Mouse (Mus musculus) right cerebral cortex, adult 18-20 months (tissue): ENCODE results near the gene Lrpap1.
A peak's percentile ranks its signal among the peaks of the same experiment; 100 is the strongest.

Experiments used
- DNase-seq: peaks from one replicate; pipeline ENCODE4 v3.0.0; 2022; ENCODE audit warnings: mixed read lengths

Lrpap1 gene

GRCm38 (mm10) chr5:35104960-35105921 is at the start of gene Lrpap1:
Gene Lrpap1 (minus strand): TSS chr5:35105766.
- DNase-seq = peak; percentile 91

DNA sequence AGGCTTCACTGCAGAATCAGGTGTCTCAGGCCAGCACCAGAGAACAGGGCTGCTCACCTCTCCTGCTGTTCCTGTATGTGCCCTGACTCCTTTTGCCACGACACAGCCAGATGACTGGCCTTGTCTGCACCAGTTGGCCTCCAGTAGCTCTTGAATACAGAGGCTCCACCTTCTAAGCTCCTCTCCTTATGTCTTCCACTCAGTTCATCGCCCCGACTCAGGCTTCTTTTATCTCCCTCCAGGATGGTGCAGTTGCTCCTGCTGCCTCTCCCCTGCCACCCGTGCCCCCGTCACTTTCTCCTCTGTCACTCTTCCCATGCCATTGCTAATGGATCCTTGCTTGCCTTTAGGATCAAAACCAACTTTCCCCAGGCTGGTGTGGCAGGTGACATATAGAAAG is 44.4 kb upstream of the Lrpap1 start:
- DNase-seq = no peak

GRCm38 (mm10) chr5:35149526-35149925 is 44.0 kb upstream of the Lrpap1 start:
- DNase-seq = no peak

GRCm38 (mm10) chr5:35147963-35148767 is 42.6 kb upstream of the Lrpap1 start:
- DNase-seq = no peak

- DNase-seq = peak; percentile 39
Measured at GRCm38 (mm10) chr5:35147155-35147962, 41.8 kb upstream of the Lrpap1 start.

GRCm38 (mm10) chr5:35146747-35147146 is 41.2 kb upstream of the Lrpap1 start:
- no peak for DNase-seq

- no peak for DNase-seq
Measured at GRCm38 (mm10) chr5:35144716-35145115, 39.1 kb upstream of the Lrpap1 start.

DNA sequence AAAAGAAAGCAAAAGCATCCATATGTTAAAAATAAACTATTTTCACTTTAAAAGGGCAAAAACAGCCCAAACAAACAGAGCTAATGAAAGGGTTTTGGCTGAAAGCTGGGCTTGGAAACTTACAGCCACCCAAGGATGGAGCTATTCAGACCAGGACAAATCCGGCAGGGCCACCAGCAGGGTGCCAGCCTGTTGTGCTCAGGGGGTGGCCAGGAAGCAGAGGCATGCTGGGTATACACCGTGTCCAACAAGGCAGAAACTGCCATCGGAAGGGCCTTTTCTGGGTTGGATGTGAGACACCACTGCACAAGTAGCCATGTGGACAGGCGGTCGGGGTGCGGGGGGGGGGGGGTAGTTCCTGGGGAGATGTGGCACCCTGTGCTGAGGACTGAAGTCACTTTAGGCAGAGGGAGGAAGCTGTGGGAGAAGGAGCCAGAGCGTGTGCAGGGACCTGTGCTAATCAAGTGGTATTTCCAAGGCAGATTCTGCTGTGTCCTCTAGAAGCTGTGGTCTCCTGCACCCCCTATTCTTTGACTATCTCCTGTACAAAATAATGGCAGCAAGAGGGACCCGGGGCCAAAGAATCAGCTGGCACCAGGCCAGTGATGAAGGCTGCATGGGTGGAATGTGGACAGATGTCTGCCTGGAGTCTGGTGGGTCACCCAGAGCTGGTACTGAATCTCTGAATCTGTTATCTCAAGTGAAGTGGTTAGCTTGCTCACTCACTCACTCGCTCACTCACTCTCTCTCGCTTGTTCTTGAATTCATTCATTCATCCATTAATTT is 38.1 kb upstream of the Lrpap1 start:
- DNase-seq = no peak

GRCm38 (mm10) chr5:35142910-35143309 is 37.3 kb upstream of the Lrpap1 start:
- no peak for DNase-seq

DNA sequence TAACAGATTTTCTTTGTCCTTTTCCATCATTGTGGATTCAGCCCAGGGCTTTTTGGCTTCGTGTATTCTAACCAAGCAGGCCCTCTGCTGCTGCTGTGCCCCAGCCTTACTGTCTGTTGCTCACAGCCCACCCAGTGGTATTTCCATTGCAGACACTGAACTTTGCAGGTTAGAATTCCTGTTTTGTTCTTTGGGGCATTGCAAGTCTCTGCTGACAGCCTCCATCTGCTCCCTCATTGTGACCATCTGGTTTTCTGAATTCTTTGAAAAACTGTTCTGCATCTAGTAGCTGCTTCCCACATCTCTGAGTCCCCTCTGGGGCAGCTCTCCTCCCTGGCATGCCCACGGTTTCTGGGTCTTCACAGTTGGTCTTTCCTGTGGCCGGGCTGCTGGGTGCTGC is 35.8 kb upstream of the Lrpap1 start:
- peak; percentile 82 for DNase-seq

DNA sequence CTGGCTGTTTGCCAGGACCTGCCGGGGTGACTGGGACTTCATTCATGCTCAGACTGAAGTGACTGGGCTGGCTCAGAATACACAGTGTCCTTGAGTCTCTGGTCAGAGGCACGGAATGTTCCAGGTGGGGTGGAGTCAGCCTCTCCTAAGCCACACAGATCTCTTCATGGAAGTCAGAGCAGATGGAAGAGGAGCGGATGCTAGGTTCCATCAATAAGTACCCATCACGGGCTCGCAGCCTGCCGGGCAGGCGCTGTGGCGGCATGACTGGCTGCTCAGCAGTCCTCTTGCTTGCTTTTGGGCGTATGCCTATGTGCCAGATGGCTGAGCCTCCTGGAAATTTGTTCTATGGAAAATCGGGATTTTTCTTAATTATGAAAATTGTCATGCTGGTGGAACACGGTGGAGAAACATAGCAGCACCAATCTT is 32.6 kb upstream of the Lrpap1 start:
- peak; percentile 78 for DNase-seq

- peak; percentile 93 for DNase-seq
Measured at GRCm38 (mm10) chr5:35137510-35138182, 32.1 kb upstream of the Lrpap1 start.

DNA sequence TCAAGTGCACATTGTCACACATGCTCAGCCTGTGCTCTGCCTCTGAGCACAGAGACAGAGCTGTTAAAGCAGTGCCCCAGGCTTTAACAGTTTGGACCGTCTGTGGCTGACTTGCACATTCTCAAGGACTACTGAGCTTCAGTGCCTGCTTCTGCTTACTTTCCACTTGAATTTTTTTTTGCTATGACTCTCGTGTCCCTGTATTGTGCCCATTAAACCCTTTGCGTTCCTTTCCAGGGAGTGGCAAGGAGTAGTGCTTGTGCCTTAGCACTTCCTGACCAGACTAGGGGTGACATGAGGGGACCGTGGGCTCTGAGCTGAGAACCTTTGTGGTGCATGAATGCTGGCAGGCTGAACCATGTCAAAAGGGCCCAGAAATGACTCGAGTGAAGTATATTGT is 30.3 kb upstream of the Lrpap1 start:
- no peak for DNase-seq

- DNase-seq = no peak
Measured at GRCm38 (mm10) chr5:35134286-35134685, 28.7 kb upstream of the Lrpap1 start.

- DNase-seq = no peak
Measured at GRCm38 (mm10) chr5:35133468-35133867, 27.9 kb upstream of the Lrpap1 start.

DNA sequence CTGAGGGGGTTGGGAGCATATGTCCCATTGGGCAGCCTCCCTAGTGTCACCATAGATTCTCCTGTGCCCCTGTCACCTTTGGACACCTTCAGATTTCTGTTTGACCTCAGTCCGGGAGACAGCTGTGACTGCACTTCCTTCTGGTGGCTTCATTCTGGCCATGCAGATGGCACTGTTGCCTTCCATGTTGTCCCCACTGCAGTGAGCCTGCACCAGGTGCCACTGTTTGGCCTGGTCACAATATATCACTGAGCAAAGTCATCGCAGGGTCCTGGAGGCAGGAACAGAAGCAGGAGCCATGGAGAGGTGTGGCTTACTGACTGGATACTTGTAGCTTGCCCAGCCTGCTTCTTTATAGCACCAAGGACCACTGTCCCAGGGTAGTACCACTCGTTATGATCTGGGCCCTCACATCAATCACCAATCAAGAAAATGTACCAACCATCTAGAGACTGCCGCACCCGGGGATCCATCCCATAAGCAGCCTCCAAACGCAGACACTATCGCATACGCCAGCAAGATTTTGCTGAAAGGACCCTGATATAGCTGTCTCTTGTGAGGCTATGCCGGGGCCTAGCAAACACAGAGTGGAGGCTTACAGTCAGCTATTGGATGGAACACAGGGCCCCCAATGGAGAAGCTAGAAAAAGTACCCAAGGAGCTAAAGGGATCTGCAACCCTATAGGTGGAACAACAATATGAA is 26.9 kb upstream of the Lrpap1 start:
- no peak for DNase-seq

DNA sequence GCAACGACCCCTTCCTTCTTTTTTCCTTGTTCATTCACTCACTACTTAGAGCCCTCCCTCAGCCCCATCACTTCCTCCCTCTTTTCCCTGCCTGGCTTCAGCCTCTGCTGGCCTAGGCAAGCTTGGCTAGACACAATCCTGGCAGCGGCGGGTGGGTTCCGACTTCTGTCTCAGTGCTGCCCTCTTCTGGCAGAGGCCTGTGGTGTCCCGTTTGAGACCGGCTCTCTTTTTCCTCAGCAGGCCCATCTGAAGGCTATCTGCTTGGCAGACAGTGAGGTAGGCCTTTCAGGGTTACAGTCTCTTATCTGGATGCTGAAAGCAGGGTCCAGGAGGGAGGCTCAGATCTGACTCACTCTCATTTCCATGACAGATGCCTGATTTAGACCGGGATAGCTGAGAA is 26.2 kb upstream of the Lrpap1 start:
- peak; percentile 87 for DNase-seq

- no peak for DNase-seq
Measured at GRCm38 (mm10) chr5:35131237-35131636, 25.7 kb upstream of the Lrpap1 start.

GRCm38 (mm10) chr5:35129767-35130191 is 24.2 kb upstream of the Lrpap1 start:
- DNase-seq = no peak

DNA sequence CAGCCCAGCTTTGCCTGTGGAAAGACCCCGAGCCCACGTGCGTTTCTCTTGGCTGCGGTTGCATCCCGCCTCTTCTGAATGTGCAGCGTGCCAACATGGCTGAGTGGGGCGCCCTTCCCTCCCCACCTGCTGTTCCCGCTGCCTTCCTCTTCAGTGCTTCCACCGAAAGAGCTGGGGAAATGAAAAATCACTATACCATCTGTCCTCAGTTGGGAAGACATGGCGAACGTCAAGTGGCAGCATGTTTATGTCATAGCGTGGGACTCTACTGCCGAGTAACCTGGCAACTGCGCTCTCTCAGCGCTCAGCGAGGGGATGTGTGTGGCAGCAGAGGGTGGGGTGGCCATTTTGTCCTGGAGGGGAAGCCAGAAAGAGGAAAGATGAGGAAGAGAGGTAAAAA is 23.6 kb upstream of the Lrpap1 start:
- DNase-seq = peak; percentile 85

DNA sequence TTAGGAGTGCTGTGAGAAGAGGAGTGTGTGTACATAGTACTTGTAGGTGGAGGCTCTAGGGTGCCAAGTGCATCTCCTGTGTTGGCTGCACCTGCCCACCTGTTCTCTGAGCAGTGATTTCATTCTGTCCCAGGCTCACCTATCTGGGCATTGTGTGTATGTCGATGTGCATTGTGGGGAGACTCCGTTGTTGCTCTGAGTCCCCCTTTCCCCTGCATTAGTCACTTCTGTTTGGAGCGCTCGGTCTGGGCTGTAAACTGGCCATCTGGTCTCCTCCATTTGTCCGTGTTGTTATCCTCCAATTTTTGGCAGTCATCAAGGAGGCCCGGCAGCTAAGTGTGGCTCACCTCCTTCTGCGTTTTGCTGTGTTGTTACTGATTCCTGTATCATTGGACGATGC is 14.5 kb upstream of the Lrpap1 start:
- no peak for DNase-seq
